Mouse (Mus musculus): ENCODE results near the gene Nwd1. TPM values are rescaled to one million over a fixed set of nuclear protein-coding genes. Genes with fewer than 3 reads are reported as not detected.
"Not testable (repeated sequence)": the region's sequence is repeated elsewhere in the genome, so short reads cannot be mapped to it uniquely, and the experiment has no call there.

Nwd1 gene
- polyA plus RNA-seq, 1 experiment from 2014 or later: 0.02 TPM

DNA sequence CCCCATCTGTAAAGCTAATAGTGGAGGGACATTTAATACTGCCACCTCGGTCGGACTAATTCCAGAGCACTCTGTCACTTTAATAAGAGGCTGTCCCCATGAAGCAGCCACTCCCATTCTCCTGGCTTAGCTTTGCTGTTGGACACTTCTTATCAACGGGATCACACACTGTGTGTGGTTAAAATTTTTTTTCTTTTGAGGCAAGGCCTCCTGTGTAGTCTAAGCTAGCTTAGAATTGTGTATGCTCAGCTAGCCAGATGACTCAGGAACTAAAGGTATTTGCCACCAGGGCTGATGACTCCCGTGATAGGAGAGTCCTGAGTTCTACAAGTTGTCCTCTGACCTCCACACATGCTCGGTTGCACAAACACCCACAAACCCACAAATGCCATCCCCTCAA, 18.9 kb downstream of the Nwd1 start:
- DNase-seq (ENCODE audit: low spot score): no peak
- Histone ChIP-seq H3K4me2 (replicated peaks; ENCODE audit: low read depth) (no peak overlapping the region), H3K27ac (replicated peaks) (no peak overlapping the region), H3K9me3 (ENCODE audit: control insufficient read depth, low read length) (no peaks in the 10 kb centered on the region), H3K4me1 (replicated peaks; ENCODE audit: control insufficient read depth, insufficient read depth) (no peaks in the 10 kb centered on the region), H3K36me3 (ENCODE audit: control insufficient read depth, insufficient read depth, low read length) (no peaks in the 10 kb centered on the region), H3K27me3 (ENCODE audit: control insufficient read depth, insufficient read depth, low read length) (no peaks in the 10 kb centered on the region), H3K9ac (ENCODE audit: low read length) (no peak overlapping the region), H3K4me3 (ENCODE audit: low read depth, low read length) (no peak overlapping the region)
- TF ChIP-seq CTCF (IDR thresholded peaks at IDR 0.05; ENCODE audit: low read depth): no peak
- TF ChIP-seq EP300 (optimal IDR thresholded peaks at IDR 0.05): no peak
- ATAC-seq (ENCODE audit: low FRiP score, low TSS enrichment): peak; percentile 53
- 43% methylated on average over 5 of the region's 5 CpGs for WGBS

DNA sequence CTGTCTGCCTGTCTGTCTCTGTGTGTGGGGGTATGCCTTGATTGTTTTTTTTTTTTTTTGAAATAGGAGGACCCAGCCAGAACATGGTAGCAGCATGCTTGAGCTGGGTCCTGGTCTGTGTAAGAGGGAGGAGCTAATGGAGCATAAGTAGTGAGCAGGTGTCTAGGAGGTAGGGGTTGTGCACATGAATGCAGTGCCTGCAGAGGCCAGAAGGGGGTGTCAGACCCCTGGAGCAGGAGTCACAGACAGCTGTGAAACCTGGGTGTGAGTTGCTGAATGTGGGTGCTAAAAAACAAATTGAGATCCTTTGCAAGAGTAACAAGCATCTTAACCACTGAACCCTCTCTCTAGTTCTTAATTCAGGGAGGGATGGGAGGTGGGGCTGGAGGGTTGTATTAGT, 22.4 kb downstream of the Nwd1 start:
- TF ChIP-seq CTCF (IDR thresholded peaks at IDR 0.05; ENCODE audit: low read depth): no peak
- ATAC-seq (ENCODE audit: low FRiP score, low TSS enrichment): no peak
- H3K27ac ChIP-seq (replicated peaks): no peak overlapping the region

GRCm38 (mm10) chr8:72672802-72673201, 26.3 kb downstream of the Nwd1 start:
- Histone ChIP-seq H3K27me3 (ENCODE audit: control insufficient read depth, insufficient read depth, low read length) (no peaks in the 10 kb centered on the region), H3K27ac (replicated peaks) (no peak overlapping the region), H3K9me3 (ENCODE audit: control insufficient read depth, low read length) (no peaks in the 10 kb centered on the region), H3K36me3 (ENCODE audit: control insufficient read depth, insufficient read depth, low read length) (no peaks in the 10 kb centered on the region), H3K4me2 (replicated peaks; ENCODE audit: low read depth) (no peak overlapping the region), H3K4me3 (ENCODE audit: low read depth, low read length) (no peak overlapping the region), H3K9ac (ENCODE audit: low read length) (no peak overlapping the region), H3K4me1 (replicated peaks; ENCODE audit: control insufficient read depth, insufficient read depth) (no peaks in the 10 kb centered on the region)
- ATAC-seq (ENCODE audit: low FRiP score, low TSS enrichment) (no peak), DNase-seq (ENCODE audit: low spot score) (no peak)
- 80% methylated on average over 1 of the region's 1 CpGs for WGBS
- TF ChIP-seq CTCF (IDR thresholded peaks at IDR 0.05; ENCODE audit: low read depth): peak; percentile 12; the same call in 1 of the 2 replicates
- no peak for TF ChIP-seq EP300 (optimal IDR thresholded peaks at IDR 0.05)

More for the DNA sequence above, 22.4 kb downstream of the Nwd1 start:
- H3K4me3 ChIP-seq (ENCODE audit: low read depth, low read length): no peak overlapping the region
- H3K4me2 ChIP-seq (replicated peaks; ENCODE audit: low read depth): no peak overlapping the region
- no peaks in the 10 kb centered on the region for H3K4me1 ChIP-seq (replicated peaks; ENCODE audit: control insufficient read depth, insufficient read depth)
- no peaks in the 10 kb centered on the region for H3K27me3 ChIP-seq (ENCODE audit: control insufficient read depth, insufficient read depth, low read length)
- DNase-seq (ENCODE audit: low spot score): no peak
- no peaks in the 10 kb centered on the region for H3K36me3 ChIP-seq (ENCODE audit: control insufficient read depth, insufficient read depth, low read length)
- no peaks in the 10 kb centered on the region for H3K9me3 ChIP-seq (ENCODE audit: control insufficient read depth, low read length)
- no peak overlapping the region for H3K9ac ChIP-seq (ENCODE audit: low read length)

GRCm38 (mm10) chr8:72674184-72674583, 27.7 kb downstream of the Nwd1 start:
- ATAC-seq (ENCODE audit: low FRiP score, low TSS enrichment) (no peak), DNase-seq (ENCODE audit: low spot score) (no peak)
- H3K4me2 ChIP-seq (replicated peaks; ENCODE audit: low read depth): no peak overlapping the region
- H3K9ac ChIP-seq (ENCODE audit: low read length): no peak overlapping the region
- H3K36me3 ChIP-seq (ENCODE audit: control insufficient read depth, insufficient read depth, low read length): no peaks in the 10 kb centered on the region
- TF ChIP-seq CTCF (IDR thresholded peaks at IDR 0.05; ENCODE audit: low read depth) (peak; percentile 37), EP300 (optimal IDR thresholded peaks at IDR 0.05) (no peak)
- WGBS: 84% methylated on average over 2 of the region's 2 CpGs
- H3K4me1 ChIP-seq (replicated peaks; ENCODE audit: control insufficient read depth, insufficient read depth): no peaks in the 10 kb centered on the region
- no peaks in the 10 kb centered on the region for H3K9me3 ChIP-seq (ENCODE audit: control insufficient read depth, low read length)
- no peak overlapping the region for H3K4me3 ChIP-seq (ENCODE audit: low read depth, low read length)
- H3K27me3 ChIP-seq (ENCODE audit: control insufficient read depth, insufficient read depth, low read length): no peaks in the 10 kb centered on the region
- no peak overlapping the region for H3K27ac ChIP-seq (replicated peaks)

DNA sequence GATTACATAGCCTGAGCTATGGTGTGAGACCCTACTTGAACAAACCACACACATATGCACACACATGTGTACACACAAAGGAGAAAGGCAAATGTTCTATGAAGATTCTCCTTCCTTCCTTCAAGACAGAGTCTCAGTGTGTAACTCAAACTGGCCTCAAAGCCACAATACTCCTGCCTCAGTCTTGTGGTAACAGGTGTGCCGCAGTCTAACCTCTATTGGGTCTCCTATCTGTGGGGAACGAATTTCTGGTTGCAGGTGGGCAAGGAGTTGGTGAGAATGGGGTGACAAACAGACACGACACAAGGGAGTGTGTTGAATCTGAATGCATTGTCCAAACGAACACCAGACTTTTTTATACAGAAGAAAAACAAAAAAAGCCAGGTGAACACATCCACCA, 29.9 kb downstream of the Nwd1 start:
- no peak overlapping the region for H3K4me3 ChIP-seq (ENCODE audit: low read depth, low read length)
- H3K27me3 ChIP-seq (ENCODE audit: control insufficient read depth, insufficient read depth, low read length): no peaks in the 10 kb centered on the region
- no peaks in the 10 kb centered on the region for H3K36me3 ChIP-seq (ENCODE audit: control insufficient read depth, insufficient read depth, low read length)
- H3K9ac ChIP-seq (ENCODE audit: low read length): no peak overlapping the region
- no peak overlapping the region for H3K4me2 ChIP-seq (replicated peaks; ENCODE audit: low read depth)
- H3K9me3 ChIP-seq (ENCODE audit: control insufficient read depth, low read length): no peaks in the 10 kb centered on the region
- DNase-seq (ENCODE audit: low spot score): no peak
- TF ChIP-seq CTCF (IDR thresholded peaks at IDR 0.05; ENCODE audit: low read depth) (no peak), EP300 (optimal IDR thresholded peaks at IDR 0.05) (no peak)
- 54% methylated on average over 4 of the region's 4 CpGs for WGBS
- no peak overlapping the region for H3K27ac ChIP-seq (replicated peaks)
- no peaks in the 10 kb centered on the region for H3K4me1 ChIP-seq (replicated peaks; ENCODE audit: control insufficient read depth, insufficient read depth)
- ATAC-seq (ENCODE audit: low FRiP score, low TSS enrichment): no peak

GRCm38 (mm10) chr8:72676844-72677243, 30.3 kb downstream of the Nwd1 start:
- not testable (repeated sequence) for H3K36me3 ChIP-seq (ENCODE audit: control insufficient read depth, insufficient read depth, low read length); DNase-seq (ENCODE audit: low spot score); H3K27me3 ChIP-seq (ENCODE audit: control insufficient read depth, insufficient read depth, low read length); H3K9ac ChIP-seq (ENCODE audit: low read length); H3K27ac ChIP-seq (replicated peaks); ATAC-seq (ENCODE audit: low FRiP score, low TSS enrichment); H3K4me1 ChIP-seq (replicated peaks; ENCODE audit: control insufficient read depth, insufficient read depth); H3K9me3 ChIP-seq (ENCODE audit: control insufficient read depth, low read length); H3K4me3 ChIP-seq (ENCODE audit: low read depth, low read length); H3K4me2 ChIP-seq (replicated peaks; ENCODE audit: low read depth)
- WGBS: 47% methylated on average over 2 of the region's 2 CpGs

Data from stomach, postnatal 0 days (tissue).